Mouse (Mus musculus) effector memory CD4-positive, alpha-beta T cell, adult 5 months (primary cell): ENCODE data around the gene Zfp13. TPM values are rescaled to one million over a fixed set of nuclear protein-coding genes. Genes with fewer than 3 reads are reported as not detected.

Experiments used
- polyA plus RNA-seq: library from polyadenylated mRNA; unstranded; fragments of 100-300 nt; shearing (Covaris generic); gene quantifications from one replicate; pipeline ENCODE4 v1.2.1, GENCODE M21; 2017

Gene Zfp13
- polyA plus RNA-seq: not detected

DNA sequence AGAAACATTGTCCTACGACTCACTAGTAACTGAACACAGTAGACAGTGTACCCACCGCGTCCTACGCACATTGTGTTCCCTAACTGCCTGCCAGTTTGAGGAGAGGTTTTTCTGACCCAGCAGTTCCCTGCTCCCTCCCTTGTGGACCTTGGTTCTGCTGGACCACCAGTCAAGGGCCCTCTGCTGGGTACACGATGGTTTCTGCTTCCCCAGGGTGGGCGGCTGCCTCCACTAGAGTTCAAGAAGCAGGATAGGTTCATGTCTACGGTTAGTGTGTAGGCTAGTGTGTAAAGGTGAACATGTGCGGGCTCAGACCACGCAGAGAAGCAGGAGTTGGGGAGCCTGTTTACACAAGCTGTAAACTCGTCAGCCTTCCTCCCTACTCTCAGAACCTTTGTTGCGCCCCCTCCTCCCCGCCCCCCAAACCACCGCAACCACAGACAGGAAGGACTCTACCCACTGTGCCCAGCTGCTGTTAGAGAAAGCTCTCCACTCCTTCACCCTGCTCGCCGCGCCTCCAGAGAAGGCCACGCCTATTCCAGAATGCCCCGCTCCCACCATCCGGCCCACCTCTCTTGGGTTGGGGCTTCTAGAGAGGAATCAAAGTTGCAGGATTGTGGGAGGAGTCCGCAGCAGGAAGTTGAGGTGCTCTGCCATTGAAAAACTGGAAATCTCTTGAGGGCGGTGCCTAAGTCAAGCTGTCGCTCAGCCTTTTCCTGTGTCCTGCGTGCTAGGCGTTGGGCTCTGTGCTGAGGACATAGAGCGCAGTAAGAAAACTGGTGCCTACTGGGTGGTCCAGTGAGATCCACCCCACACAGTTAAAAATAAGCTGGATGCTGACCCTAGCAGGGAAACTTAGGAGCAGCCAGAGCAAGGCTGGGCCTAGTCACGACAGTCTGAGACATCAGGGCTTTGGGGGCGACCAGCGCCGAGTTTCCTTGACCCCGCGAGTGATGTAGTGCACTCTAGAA lies at the start of gene Zfp13:
Gene Zfp13 (minus strand): TSS at position 906 of the 971 bp plus-strand sequence.

DNA sequence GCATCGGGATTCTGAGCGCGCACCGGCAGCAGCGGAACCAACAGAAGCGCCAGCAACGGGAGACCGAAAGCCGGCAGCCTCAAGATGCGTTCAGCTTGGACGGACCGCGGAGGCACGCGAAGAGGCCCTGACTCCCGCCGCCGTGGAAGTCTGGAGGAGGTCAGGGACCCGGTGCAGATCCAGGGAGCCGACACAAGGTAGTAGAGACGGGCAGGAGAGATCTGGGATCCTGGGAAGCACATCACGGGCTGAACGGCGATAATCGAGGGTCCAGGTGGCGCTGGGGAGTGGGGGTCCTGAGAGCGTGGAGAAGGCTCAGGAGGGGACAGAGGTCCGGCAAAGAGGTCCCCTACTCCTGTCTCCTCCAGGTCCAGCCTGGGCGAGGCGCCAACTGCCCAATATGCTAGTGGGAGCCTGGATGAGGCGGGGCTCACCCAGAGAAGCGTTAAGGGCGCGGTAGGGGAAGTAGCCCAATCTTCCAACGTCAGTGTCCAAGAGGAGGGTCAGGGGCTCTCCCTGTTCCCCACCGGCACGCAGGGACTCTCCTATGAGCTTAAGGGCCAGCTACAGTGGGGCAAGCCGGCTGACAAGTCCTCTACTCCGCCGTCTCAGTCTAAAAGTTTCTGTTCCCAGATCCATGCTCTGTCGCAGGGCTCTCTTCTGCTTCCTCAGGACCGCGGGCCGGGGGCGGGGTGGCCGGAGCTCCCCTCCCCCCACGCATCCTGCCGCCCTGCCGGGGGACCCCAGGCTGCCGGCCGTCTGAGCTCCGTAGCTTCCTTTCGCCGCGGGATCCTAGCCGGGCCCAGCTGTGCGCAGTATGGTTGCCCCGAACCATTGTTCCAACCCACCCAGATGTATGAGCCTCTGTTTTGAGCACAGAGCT lies 45.6 kb upstream of the Zfp13 start, which contains the start of gene Mmp25:
Gene Mmp25 (minus strand): TSS at position 665 of the 883 bp plus-strand sequence.

DNA sequence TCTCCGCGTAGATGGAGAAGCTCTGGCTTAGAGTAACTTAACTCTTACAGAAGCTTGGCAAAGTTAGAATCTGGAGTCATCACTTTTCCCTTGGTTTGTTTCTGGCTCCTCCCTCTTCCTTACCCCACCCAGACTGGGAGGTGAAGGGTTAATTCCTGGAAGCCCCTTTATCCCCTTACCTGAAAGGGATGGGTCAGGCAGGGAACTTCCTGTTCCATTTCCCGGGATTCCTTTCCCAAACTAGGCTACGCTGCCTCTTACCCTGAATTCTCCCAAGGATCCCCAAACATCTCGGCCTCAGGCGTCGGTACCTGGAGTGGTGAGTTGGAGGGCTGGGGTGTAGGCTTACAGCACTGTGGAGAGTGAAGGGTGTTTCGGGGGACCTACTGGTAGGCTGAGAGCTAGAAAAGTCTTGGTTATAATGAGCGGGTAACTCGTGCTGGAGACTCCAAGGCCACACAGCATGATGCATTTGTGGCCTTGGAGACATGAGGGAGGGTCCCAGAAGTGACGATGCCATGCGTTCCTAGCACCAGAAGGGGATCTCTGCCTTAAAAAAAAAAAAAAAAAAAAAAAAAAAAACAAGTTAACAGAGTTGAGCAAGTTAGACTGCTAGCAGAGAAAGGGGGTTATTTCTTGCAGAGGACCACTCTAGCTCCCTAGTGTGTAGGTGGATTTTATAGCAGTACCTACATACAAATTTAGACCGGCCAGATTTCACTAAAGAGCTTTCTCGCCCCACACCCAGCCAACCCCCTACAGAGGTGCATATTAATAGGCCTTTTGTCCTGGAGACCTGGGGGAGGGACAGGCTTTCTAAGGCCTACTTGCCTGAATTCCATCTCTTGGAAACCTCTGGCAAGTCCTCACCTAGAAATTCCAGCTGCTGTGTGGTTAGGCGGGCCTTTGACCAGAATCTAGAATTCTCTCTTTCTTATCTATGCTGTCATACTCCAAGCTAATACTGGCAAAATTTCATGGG lies 1.6 kb upstream of the Zfp13 start, which contains the start of gene Zscan10:
Gene Zscan10 (plus strand): TSS at position 216 of the 982 bp plus-strand sequence.

DNA sequence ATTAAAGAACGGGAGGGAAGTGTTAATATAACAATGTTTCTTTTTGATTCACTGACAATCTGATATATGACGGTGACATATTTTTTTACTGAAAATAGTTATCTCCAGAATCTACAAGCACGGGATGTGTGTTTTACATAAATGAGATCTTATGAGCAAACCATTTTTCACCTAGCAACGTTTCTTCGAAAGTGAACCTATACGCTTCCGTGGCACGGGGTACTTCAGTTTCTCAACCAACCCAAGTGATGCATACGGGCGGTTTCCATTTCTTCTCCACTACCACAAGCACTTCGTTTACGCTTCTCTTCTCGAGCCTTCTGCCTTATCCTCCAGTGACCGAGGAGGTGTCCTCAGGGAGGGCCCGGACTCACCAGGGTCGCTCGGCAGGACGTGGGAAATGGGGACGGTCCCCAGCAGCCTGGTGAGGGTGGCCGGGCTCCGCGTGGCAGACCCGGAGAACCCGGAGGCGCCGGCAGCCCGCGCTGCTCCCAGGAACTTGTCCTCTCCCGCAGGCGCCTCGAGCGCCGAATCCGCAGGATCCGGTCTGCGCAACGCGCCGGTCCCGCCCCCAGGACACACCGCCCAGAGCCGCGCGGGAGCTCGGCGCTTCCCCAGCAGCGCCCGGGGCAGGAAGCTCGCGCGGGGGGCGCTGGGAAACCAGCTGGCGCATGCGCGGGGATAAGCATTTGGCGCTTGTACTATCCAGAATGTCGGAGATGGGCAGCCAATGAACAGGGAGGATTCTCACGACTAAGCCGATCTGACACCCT lies 35.5 kb downstream of the Zfp13 start, which contains the start of gene Zfp213:
Gene Zfp213 (minus strand): TSS at position 644 of the 773 bp plus-strand sequence.

Other genes starting within 250 kb of the Zfp13 start
- not detected for gene Vmn2r116, start 214.9 kb downstream of the Zfp13 start, polyA plus RNA-seq
- gene Vmn2r117, start 119.8 kb downstream of the Zfp13 start, polyA plus RNA-seq: not detected
- gene Zfp213, start 35.2 kb downstream of the Zfp13 start, polyA plus RNA-seq: 6.9 TPM
- gene Zscan10, start 1.4 kb upstream of the Zfp13 start, polyA plus RNA-seq: 4.8 TPM
- 0.25 TPM for gene Mmp25, start 45.8 kb upstream of the Zfp13 start, polyA plus RNA-seq
- 0.19 TPM for gene Bicdl2, start 61.0 kb upstream of the Zfp13 start, polyA plus RNA-seq
- 46.6 TPM for gene Hcfc1r1, start 74.1 kb upstream of the Zfp13 start, polyA plus RNA-seq
- gene Thoc6, start 74.4 kb upstream of the Zfp13 start, polyA plus RNA-seq: 21.0 TPM
- 20.5 TPM for gene Tnfrsf12a, start 78.0 kb upstream of the Zfp13 start, polyA plus RNA-seq
- gene Cldn6, start 79.8 kb upstream of the Zfp13 start, polyA plus RNA-seq: not detected
- gene Cldn9, start 84.5 kb upstream of the Zfp13 start, polyA plus RNA-seq: not detected
- not detected for gene 1520401A03Rik, start 123.3 kb upstream of the Zfp13 start, polyA plus RNA-seq
- gene Pkmyt1, start 126.8 kb upstream of the Zfp13 start, polyA plus RNA-seq: 51.3 TPM
- 3.1 TPM for gene Paqr4, start 141.4 kb upstream of the Zfp13 start, polyA plus RNA-seq
- gene Kremen2, start 146.3 kb upstream of the Zfp13 start, polyA plus RNA-seq: 2.4 TPM
- 25.6 TPM for gene Flywch1, start 172.1 kb upstream of the Zfp13 start, polyA plus RNA-seq
- gene Flywch2, start 186.6 kb upstream of the Zfp13 start, polyA plus RNA-seq: 1.7 TPM
- 1,161 TPM for gene Srrm2, start 191.0 kb upstream of the Zfp13 start, polyA plus RNA-seq
- gene Elob, start 229.6 kb upstream of the Zfp13 start, polyA plus RNA-seq: 389 TPM
- gene Prss33, start 236.6 kb upstream of the Zfp13 start, polyA plus RNA-seq: not detected
- not detected for gene Prss32, start 244.4 kb upstream of the Zfp13 start, polyA plus RNA-seq
- 3.6 TPM for gene Prss41, start 244.7 kb upstream of the Zfp13 start, polyA plus RNA-seq